10 mouse cellular contexts compared by ENCODE assay signal in genomic region chrX:139762546-139762945, GRCm38 (mm10). TPM values are rescaled to one million over a fixed set of nuclear protein-coding genes. Genes with fewer than 3 reads are reported as not detected.
DNase-seq lines count a peak whose midpoint lies in the region; ATAC-seq and TF ChIP-seq lines count a peak whose summit lies in the region.
"Had no signal": no experiment of that assay in that cellular context is flagged by ENCODE, and none has a peak within 500 bp of the region (broad histone marks: within the 10 kb centered on the region; RNA-seq: fewer than 3 reads in every experiment).

No protein-coding gene starts in this region.

- no peak overlapping the region for H3K4me3 ChIP-seq in G1E (ENCODE audit: low read depth, low read length)
- H3K4me3 ChIP-seq: limb, embryonic 12.5 days had no signal

- H3K4me1 ChIP-seq in G1E (ENCODE audit: insufficient read depth, low read depth, low read length) = no peaks in the 10 kb centered on the region
- H3K4me1 ChIP-seq: limb, embryonic 12.5 days had no signal

- H3K36me3 ChIP-seq in G1E (replicated peaks) = no peaks in the 10 kb centered on the region
- H3K36me3 ChIP-seq: limb, embryonic 12.5 days had no signal

- 0 out of 2 replicates have a peak, but pooled peaks have one; percentile 12 for TF ChIP-seq CTCF in G1E (IDR thresholded peaks at IDR 0.05; ENCODE audit: low read depth, low read length)

- ATAC-seq in G1E (ENCODE audit: extremely low read depth, insufficient number of reproducible peaks, low FRiP score, poor library complexity, severe bottlenecking) = no peak

- H3K9me3 ChIP-seq in G1E (replicated peaks) = no peaks in the 10 kb centered on the region
- H3K9me3 ChIP-seq: limb, embryonic 12.5 days had no signal

- peak; percentile 18 to 19 for DNase-seq in cerebellum, adult 18-20 months
- DNase-seq in cerebellum, adult 9-11 months = no peak
- DNase-seq in left cerebral cortex, adult 18-20 months (ENCODE audit: low spot score in 2 of 2) = peak; percentile 25 to 39
- no peak for DNase-seq in left cerebral cortex, adult 8-10 months (ENCODE audit: low spot score in 2 of 2)
- no peak for DNase-seq in G1E (ENCODE audit: low spot score)
- DNase-seq in kidney, postnatal 10 days = peak; percentile 44
- DNase-seq in spleen, adult 12 weeks (ENCODE audit: low spot score) = no peak
- no peak for DNase-seq in spleen, postnatal 14 days (ENCODE audit: low spot score in 2 of 2)

- no peaks in the 10 kb centered on the region for H3K27me3 ChIP-seq in G1E (ENCODE audit: insufficient read depth, low read length)

RNA-seq across cellular contexts. Expression of gene Ripply1, which starts 19.6 kb away (rescaled TPM):
- total RNA-seq in left cerebral cortex, adult 18-20 months (2021) = not detected
- total RNA-seq in left cerebral cortex, adult 8-10 months (2022) = not detected
- total RNA-seq in G1E (2014; fragmentation: Nextera tagmentation) = not detected in 2 replicates
- total RNA-seq in G1E (2017) = not detected in 2 replicates
- polyA plus RNA-seq in G1E (2012) = 0.74 and 0.92 TPM in 2 replicates
- polyA plus RNA-seq: limb, embryonic 12.5 days had no signal

RNA-seq across cellular contexts. Expression of gene Cldn2, which starts 38.1 kb away (rescaled TPM):
- under 1 TPM; 0.12 to 0.23 TPM for total RNA-seq in left cerebral cortex, adult 18-20 months (2021)
- total RNA-seq in left cerebral cortex, adult 8-10 months (2022) = 1 to 10 TPM in 1 of 4 experiments, under 1 TPM in 3; 0.20 to 2.2 (median 0.34) TPM
- total RNA-seq in G1E (2014; fragmentation: Nextera tagmentation) (0.24 and 0.90 TPM in 2 replicates), G1E (2017) (0.11 TPM in 1 of 2 replicates, not detected in the other)
- 0.30 and 0.35 TPM in 2 replicates for polyA plus RNA-seq in G1E (2012)
- polyA plus RNA-seq: limb, embryonic 12.5 days had no signal

RNA-seq across cellular contexts. Expression of gene Gm15013, which starts 48.3 kb away (rescaled TPM):
- not detected for total RNA-seq in left cerebral cortex, adult 18-20 months (2021)
- total RNA-seq in left cerebral cortex, adult 8-10 months (2022) = not detected
- total RNA-seq in G1E (2014; fragmentation: Nextera tagmentation) (not detected in 2 replicates), G1E (2017) (0.38 and 0.64 TPM in 2 replicates)
- 0.15 TPM in 1 of 2 replicates, not detected in the other for polyA plus RNA-seq in G1E (2012)
- polyA plus RNA-seq: frontal cortex, adult 2 months had no signal

Comparison
In these comparisons a context has a peak if more than half of its experiments do, and no peak if none do; other contexts are left out.
1. DNase-seq: peak in cerebellum, adult 18-20 months (2 of 2), left cerebral cortex, adult 18-20 months (2 of 2) and kidney, postnatal 10 days (single experiment); none in cerebellum, adult 9-11 months (single experiment), left cerebral cortex, adult 8-10 months (0 of 2), G1E (single experiment), spleen, adult 12 weeks (single experiment) and spleen, postnatal 14 days (0 of 2).